Mouse (Mus musculus): ENCODE data around the gene Tmem167b.
"Not testable (repeated sequence)": the region's sequence is repeated elsewhere in the genome, so short reads cannot be mapped to it uniquely, and the experiment has no call there.

Gene Tmem167b

GRCm38 (mm10) chr3:108562133-108562730 is at the start of gene Tmem167b:
Gene Tmem167b (minus strand): TSS chr3:108562466.
- DNase-seq (ENCODE audit: low read depth), result peak; percentile 98

- no peak for DNase-seq (ENCODE audit: low read depth)
These were observed 46.6 kb upstream of the Tmem167b start for GRCm38 (mm10) chr3:108608906-108609305.

DNA sequence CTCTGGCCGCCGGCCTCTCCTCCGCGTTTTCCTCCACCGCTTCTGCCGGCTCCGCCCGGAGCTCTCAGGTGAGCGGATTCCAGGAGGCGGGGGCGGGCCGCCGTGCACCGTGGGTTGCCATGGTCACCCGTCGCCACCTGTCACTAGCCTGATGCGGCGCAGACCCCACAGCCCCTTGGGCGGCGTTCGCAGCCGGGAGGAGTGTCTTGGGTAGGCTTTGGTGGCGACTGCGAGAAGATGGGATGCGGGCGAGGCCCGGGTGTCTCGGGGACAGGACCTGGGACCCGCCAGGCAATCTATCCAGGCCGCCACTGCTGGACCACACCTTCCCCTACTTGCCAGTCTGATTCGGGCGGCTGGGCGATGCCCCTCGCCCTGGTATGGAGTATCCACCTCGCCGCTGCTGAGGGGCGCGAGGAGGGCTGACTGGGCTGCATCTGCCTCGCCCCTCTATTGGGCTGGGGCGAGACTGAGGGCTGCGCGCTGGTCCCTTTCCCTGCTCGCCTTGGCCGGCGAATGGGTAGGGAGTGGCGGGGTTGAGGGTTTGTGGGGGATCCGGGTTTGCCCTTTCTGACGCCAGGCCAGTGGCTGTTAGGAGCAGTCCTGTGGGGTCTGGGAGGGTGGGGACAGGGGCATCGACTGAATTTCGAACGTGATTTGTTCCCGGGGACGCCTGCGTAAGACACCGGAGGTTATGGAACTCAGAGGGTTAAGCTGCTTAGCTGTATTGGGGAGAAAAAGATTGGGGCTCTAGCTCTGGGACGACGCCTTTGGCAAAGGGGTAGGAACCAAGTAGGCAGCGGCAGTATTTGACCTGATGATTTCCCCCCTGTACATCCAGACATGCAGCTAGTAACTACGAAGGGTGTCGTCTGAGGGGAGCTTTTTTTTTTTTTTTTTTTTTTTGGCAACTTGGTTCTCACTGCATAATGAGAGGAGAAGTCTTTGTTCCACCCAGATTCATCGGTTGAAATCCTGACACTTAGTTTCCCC is 29.6 kb upstream of the Tmem167b start:
- no peak for DNase-seq (ENCODE audit: low read depth)

DNA sequence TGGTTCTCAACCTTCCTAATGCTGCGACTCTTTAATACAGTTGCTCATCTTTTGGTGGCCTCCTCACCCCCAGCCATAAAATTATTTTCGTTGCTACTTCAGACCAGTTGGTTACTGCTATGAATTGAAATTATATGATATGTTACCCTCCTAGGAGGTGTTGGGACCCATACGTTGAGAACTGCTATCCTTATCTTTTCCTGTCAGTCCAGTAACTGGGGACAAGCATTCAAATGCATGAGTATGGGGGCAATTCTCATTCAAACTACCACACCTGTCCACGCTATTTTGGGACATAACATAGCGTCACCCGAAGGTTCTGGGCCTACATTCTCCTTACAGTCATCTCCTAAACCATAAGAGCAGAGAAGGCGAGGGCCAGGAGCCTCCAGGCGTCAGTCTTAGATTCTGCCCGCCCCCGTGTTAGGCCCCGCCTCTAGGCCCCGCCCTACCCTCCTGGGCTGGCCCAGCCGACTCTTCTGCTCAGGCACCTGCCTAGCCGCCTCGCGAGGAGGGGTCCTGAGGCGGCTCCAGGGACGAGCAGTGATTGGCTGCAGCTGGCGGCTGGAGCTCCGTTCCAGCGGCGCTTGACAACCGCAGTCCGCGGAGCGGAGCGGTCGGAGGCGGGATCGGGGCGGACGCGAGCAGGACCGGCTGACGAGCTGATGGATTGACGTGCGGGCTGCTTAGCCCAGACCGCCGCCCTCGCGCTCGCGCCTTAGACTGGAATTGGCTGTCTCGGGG is 28.7 kb upstream of the Tmem167b start, which contains the start of gene Wdr47:
Gene Wdr47 (plus strand): TSS at position 494 of the 744 bp plus-strand sequence.
- peak; percentile 99 for DNase-seq (ENCODE audit: low read depth)

DNA sequence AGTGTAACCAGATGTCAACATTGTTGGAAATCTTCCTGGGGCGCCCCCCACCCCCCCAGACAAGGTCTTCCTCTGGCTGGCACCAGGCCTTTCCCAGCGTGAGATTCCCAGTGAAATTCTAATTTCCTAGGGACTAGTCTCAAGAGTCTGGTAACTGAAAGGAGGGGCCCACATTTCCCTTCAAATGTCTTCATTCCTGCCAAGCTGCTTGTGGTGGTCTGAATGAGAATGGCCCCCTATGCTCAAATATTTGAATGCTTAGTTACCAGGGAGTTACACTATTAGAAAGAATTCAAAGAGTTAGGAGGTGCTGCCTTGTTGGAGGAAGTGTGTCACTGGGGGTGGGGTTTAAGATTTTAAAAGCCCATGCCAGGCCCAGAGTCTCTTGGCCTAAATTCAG is 26.2 kb upstream of the Tmem167b start:
- DNase-seq (ENCODE audit: low read depth), result no peak

- DNase-seq (ENCODE audit: low read depth), result no peak
These were observed 22.3 kb upstream of the Tmem167b start for GRCm38 (mm10) chr3:108584580-108584979.

- DNase-seq (ENCODE audit: low read depth), result no peak
These were observed 11.8 kb upstream of the Tmem167b start for GRCm38 (mm10) chr3:108574018-108574417.

DNA sequence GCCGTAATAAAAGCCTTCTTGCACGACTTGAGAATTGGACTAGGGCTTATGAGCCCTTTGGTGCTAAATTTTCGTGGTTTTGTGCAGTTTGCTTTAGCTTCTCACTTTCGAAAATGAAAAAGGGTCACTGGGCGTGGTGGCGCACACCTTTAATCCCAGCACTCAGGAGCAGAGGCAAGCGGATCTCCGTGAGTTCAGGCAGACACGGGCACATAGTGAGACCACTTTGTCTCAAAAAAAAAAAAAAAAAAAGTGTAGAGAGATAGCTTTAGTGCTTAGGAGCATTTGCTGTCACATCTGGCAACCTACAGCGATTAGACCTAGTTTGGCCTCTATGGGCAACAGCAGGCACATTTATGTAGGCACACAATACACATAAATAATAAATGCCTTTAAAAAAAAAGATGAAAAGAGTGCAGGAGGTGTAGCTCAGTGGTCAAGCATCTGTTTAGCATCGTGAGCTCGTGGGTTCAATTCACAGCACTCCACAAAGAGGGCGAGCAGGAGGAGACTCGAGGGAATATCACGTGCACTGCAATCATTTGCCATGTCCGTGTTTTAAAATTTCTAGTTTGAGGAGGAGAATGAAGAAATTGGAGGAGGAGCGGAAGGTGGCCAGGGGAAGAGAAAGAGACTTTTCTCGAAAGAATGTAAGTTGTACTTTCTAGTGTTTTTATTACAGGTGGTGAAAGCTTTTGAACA is 10.2 kb upstream of the Tmem167b start:
- peak; percentile 49 for DNase-seq (ENCODE audit: low read depth)

DNA sequence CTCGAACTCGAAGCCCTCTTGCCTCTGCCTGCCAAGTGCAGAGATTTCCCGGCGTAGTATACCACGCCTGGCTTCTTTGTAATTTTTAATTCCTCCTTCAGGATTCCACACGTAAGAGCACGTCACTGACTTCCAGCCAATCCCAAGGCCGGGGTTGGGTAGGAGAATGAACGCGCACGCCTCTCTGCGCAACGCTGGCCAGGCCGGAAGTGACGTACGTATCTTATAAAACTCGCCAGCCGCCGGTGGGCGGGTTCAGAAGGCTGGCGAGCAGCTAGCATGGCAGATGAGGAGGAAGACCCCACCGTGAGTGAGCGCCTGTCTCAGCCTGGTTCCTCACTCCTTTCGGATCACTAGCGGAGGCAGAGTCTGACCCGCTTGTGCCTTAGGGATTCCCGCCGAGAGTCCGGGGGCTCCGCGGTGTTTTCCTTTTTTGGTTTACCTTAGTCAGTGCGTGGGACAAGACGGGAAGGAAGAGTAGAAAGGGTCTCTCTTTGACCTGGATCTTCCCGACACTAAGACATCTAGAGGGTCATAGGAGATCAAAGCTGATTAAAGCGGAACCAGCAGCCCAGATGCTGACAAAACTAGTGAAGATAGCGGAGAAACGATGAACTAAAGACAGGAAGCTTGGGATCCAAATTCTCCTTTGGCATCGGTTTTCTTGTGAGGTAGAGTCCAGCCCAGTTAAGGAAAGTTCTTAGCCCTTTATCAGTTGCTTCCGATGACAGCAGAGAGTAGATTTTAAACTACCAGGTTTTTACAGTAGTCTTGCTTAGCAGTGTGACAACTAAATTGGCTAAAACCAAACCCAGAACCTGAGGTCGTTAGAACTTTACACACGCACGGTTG is 9.4 kb upstream of the Tmem167b start, which contains the start of gene Taf13:
Gene Taf13 (plus strand): TSS at position 256 of the 852 bp plus-strand sequence.
- peak; percentile 98 for DNase-seq (ENCODE audit: low read depth)

- DNase-seq (ENCODE audit: low read depth), result no peak
These were observed 8.5 kb upstream of the Tmem167b start for GRCm38 (mm10) chr3:108570813-108571212.

DNA sequence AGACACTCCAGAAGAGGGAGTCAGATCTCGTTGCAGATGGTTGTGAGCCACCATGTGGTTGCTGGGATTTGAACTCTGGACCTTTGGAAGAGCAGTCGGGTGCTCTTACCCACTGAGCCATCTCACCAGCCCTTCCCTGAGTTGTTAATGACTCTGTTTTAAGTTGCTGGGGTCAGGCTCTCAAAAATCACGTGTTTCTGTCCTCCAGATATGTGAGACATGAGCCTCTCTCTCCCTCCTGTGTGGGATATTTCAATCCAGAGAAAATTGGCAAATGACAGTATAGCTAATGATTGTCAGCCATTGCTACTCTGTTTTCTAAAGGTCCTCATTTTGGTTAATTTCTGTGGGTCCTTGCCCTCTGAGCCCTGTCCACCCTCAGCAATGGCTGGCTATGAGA is 7.4 kb upstream of the Tmem167b start:
- not testable (repeated sequence) for DNase-seq (ENCODE audit: low read depth)

GRCm38 (mm10) chr3:108567990-108568877 is 6.0 kb upstream of the Tmem167b start:
- DNase-seq (ENCODE audit: low read depth), result no peak

GRCm38 (mm10) chr3:108563309-108563708 is 1.0 kb upstream of the Tmem167b start:
- peak; percentile 93 for DNase-seq (ENCODE audit: low read depth)

DNA sequence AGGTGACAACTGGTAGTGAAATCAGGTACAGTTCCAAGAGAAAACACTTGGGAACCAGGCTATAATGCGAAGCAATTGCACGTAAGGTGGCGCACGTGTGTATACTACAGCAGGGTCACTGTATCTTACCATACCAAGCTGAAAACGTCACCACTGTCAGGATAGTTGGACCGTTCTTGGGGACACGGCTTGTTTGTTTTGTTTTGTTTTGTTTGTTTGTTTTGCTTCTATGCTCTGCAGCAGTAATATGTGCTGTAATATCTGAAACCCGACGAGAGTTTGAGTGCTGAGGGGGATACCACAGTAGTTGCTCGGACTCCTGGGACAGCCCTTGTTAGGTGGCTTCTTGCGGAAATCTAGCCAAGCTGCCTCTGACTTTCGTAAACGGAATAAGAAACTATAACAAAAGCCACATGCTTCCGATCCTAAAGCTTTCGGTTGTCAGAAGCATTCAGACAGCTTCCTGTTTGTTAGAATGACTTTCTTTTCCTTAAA is 558 bp upstream of the Tmem167b start:
- DNase-seq (ENCODE audit: low read depth), result no peak

GRCm38 (mm10) chr3:108557888-108558287 is 4.4 kb downstream of the Tmem167b start:
- DNase-seq (ENCODE audit: low read depth), result no peak

- peak; percentile 97 for DNase-seq (ENCODE audit: low read depth)
These were observed 7.5 kb downstream of the Tmem167b start for GRCm38 (mm10) chr3:108554587-108555312.

GRCm38 (mm10) chr3:108554111-108554561 is 8.1 kb downstream of the Tmem167b start:
- DNase-seq (ENCODE audit: low read depth), result peak; percentile 50

DNA sequence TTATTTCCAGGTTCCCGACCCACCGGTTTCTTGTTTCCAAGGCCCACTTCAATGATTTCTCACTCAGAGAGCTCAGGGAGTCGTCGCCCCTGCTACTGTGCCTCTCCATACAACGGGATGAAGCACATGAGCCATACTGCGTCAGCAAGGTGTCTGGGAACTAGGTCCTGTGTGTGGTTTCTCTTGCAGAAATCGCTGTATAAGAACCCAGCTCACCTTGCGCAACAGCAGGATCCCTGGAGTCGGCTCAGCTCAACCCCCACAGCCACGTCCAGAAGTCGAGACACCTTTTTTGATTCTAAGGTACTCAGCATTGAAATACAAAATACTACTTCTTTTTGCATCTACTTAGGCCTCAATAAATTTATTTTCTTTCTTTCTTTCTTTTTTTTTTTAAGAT is 20.0 kb downstream of the Tmem167b start:
- no peak for DNase-seq (ENCODE audit: low read depth)

DNA sequence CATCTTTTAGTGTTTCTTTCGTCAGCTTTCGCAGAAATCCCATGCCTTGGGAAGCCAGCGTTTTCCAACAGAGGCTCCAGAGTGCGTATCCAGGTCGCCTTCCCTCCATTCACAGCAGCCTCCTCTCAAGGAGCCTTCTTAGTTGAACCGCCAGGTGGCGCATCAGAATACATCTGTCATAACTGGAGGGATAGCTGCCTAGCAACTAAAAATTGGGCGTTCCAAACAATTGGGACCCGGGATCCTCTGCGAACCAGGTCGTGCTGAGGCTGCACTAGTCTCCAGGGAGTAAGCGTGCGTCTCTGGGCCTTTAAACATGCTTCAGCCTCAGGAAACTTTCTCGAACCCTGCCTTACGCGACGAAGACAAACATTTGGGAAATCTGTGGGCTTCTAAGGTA is 25.0 kb downstream of the Tmem167b start:
- peak; percentile 93 for DNase-seq (ENCODE audit: low read depth)

Measured in NIH3T3 (cell line).